Mouse (Mus musculus) erythroblast, embryonic 14.5 days (primary cell): ENCODE data around the gene Fam169a. TPM values are rescaled to one million over a fixed set of nuclear protein-coding genes. Genes with fewer than 3 reads are reported as not detected.

Experiments
- H3K27me3 ChIP-seq: 2 replicates; pipeline ENCODE4 v1.6.1; 2012; ENCODE audit warnings: inconsistent platforms; ENCODE audit not compliant: control insufficient read depth
- H3K36me3 ChIP-seq: 2 replicates; pipeline ENCODE4 v1.6.1; 2012; ENCODE audit warnings: mild to moderate bottlenecking, inconsistent platforms; ENCODE audit not compliant: control insufficient read depth
- H3K4me1 ChIP-seq: 2 replicates; pipeline ENCODE4 v1.6.1; 2012; ENCODE audit warnings: inconsistent platforms; ENCODE audit not compliant: control insufficient read depth
- H3K4me3 ChIP-seq: replicated peaks from 2 replicates; pipeline ENCODE3; 2012; ENCODE audit warnings: moderate library complexity, mild to moderate bottlenecking, inconsistent platforms
- H3K9me3 ChIP-seq: 2 replicates; pipeline ENCODE4 v1.6.1; 2012; ENCODE audit warnings: low read length, inconsistent platforms, mixed read lengths; ENCODE audit not compliant: control insufficient read depth
- GATA1 ChIP-seq: IDR thresholded peaks from 2 replicates; pipeline ENCODE4 v1.6.1; 2012; ENCODE audit warnings: low read length, inconsistent platforms, mixed read lengths
- TAL1 ChIP-seq: IDR thresholded peaks from 3 replicates; pipeline ENCODE4 v1.6.1; 2012; ENCODE audit warnings: low read length, inconsistent platforms, mixed read lengths
- polyA plus RNA-seq: library from polyadenylated mRNA; stranded (reverse); fragments of >175 nt; gene quantifications from 2 replicates; pipeline ENCODE4 v1.2.3, GENCODE M21; 2012

Fam169a gene
- polyA plus RNA-seq, result 0.01 and 0.04 TPM in 2 replicates

DNA sequence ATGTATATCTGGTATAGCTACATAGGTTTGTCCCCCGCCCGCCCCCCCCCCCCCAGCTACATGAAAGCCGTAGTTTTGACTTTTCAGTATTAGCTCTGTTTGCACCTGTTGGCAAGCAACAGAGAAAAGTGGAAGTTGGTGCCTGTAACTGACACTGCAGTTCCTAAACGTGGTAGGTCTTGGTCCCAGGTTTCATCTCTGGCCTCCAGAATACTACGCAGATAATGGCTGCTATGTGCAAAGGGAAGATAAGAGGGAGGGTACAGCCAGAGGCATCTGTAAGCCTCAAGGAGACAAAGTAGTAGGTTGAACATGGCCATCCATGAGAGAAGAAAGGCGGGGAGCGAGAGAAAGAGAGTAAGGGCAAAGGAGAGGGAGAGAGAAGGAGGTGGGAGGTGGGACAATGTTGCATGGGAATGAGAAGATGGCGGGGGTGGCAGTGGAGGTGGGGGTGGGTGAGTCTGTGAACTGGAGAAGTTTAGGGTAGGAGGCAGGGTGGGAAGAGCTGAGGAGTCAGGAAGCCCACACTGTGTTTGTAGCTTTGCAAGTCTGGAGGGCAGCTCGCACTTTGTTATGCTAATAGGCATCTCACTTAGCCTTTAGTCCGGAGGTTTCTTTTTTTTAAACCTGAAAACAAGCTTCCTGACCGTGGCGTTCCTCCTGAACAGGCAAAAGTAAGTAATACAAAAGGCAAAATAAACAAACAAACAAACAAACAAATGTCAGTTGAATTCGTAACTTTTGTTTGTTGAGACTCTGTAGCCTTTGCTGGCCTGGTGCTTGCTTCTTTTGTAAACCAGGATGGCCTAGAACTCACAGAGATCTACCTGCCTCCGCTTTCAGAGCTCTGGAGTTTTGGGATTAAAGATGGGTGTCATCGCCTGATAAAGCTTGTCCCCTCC, at the start of gene Fam169a:
Fam169a (plus strand) TSS at position 638 of the 902 bp plus-strand sequence.
- Histone ChIP-seq H3K27me3 (peaks cover 17% of the 10 kb centered on the region), H3K4me1 (peaks cover 83% of the 10 kb centered on the region), H3K36me3 (no peaks in the 10 kb centered on the region; the same call in 1 of the 2 replicates), H3K9me3 (no peaks in the 10 kb centered on the region), H3K4me3 (peak within 1 kb of the TSS; percentile 72)
- TF ChIP-seq TAL1 (peak; percentile 81), GATA1 (peak; percentile 84)

DNA sequence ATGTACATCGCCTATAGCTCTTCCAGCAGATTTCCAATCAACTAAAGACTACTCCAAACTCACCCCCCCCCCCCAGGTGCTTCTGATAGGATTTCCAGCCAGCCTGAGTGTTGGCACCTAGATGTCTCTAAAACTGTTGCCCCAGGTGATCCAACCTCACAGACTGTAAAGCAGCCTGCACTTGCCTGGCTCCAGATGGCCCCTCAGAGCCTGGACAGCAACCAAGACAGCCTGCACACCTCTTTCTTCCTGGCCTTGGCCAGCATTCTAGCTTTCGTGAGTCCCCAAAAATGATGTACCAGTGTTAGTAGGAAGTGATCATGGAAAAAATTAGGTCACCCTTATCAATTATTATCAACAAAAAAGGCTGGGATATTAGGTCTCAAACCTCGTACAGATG, 49.4 kb upstream of the Fam169a start:
- no peaks in the 10 kb centered on the region for H3K36me3 ChIP-seq
- H3K9me3 ChIP-seq, result no peaks in the 10 kb centered on the region
- H3K27me3 ChIP-seq, result 0 out of 2 replicates have a peak, but pooled peaks cover 3% of the 10 kb centered on the region
- H3K4me3 ChIP-seq, result no peak overlapping the region
- H3K4me1 ChIP-seq, result no peaks in the 10 kb centered on the region
- no peak for TF ChIP-seq GATA1
- no peak for TF ChIP-seq TAL1

DNA sequence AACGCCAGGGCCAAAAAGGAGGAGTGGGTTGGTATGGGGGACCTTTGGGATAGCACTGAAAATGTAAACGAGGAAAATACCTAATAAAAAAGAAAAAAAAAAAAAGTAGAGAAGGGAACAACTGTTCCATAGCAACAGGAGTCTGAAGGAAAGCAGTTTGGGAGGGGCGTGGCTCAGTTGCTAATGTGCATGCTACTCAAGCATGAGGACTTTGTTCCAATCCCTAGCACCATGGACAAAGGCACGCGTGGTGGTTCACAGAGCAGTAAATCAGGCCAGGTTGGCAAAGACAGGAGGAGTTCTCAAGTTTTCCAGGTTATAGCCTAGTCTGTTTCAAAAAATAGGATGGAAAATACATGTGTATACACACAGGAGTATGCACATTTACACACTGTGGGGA, 47.0 kb upstream of the Fam169a start:
- no peaks in the 10 kb centered on the region for H3K4me1 ChIP-seq
- no peaks in the 10 kb centered on the region for H3K36me3 ChIP-seq
- no peak overlapping the region for H3K4me3 ChIP-seq
- no peaks in the 10 kb centered on the region for H3K9me3 ChIP-seq
- H3K27me3 ChIP-seq, result no peaks in the 10 kb centered on the region
- TF ChIP-seq GATA1 (no peak), TAL1 (no peak)

DNA sequence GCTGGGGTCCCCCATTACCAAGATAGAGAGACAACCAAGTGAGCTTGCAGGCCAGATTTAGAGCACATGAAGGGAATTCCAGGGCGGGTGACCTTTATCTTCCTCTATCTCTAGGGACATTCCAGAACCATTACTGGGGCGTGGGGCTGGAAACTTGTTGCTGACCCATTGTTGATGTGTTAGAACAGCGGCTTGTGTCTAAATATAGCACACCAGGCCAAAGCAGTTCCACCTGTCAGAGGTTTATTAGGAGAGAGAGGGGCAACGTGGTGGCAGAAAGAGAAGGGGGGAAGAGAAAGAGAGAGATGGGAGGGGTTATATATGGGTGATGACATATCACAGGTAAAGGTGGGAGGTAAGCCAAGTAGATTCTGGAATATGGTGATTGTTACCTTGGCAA, 45.2 kb upstream of the Fam169a start:
- Histone ChIP-seq H3K27me3 (no peaks in the 10 kb centered on the region), H3K9me3 (no peaks in the 10 kb centered on the region), H3K36me3 (no peaks in the 10 kb centered on the region), H3K4me3 (no peak overlapping the region), H3K4me1 (no peaks in the 10 kb centered on the region)
- TF ChIP-seq GATA1 (no peak), TAL1 (no peak)

DNA sequence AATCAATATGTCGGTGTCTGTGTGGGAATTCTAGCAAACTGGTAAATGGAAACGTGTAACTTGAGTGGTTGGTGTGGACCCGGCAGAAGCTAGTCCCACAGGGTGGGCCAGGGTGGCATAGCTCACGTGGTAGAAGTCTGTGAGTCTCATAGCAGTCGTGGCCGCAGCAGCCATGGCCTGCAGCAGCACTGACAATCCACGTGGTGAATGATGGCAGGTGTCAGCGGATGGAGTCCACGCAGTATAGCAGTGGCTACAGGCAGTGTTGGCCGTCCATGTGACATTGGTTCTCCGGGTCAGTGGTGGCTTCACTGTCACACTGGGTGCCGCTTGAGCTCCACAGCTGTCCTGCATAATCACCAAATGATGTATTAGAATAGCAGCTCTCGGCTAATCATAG, 37.0 kb upstream of the Fam169a start:
- H3K9me3 ChIP-seq, result no peaks in the 10 kb centered on the region
- no peaks in the 10 kb centered on the region for H3K27me3 ChIP-seq
- no peaks in the 10 kb centered on the region for H3K4me1 ChIP-seq
- H3K36me3 ChIP-seq, result no peaks in the 10 kb centered on the region
- no peak for TF ChIP-seq TAL1
- TF ChIP-seq GATA1, result no peak
- no peak overlapping the region for H3K4me3 ChIP-seq

DNA sequence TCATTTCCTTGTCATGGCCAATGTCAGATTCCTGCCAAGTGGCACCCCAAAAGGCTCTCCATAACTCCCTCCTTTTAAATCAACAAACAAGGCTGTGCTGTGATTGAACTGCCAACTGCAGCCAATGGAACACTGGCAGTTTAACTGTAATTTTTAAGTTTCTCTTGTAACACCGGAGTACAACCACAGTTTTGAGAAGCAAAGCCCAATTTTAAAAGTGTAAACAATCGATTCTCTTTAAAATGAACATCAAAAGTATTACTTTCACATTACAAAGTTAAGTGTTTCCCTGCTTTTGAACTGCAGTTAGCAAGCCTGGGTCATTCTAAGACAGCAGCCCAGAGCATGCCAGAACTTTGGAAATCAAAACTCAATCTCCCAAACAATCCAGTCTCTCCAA, 32.8 kb upstream of the Fam169a start, which contains the start of gene 1700029F12Rik:
1700029F12Rik (minus strand) TSS at position 101 of the 400 bp plus-strand sequence.
- TF ChIP-seq GATA1 (no peak), TAL1 (no peak)
- H3K27me3 ChIP-seq, result no peaks in the 10 kb centered on the region
- no peaks in the 10 kb centered on the region for H3K36me3 ChIP-seq
- no peaks in the 10 kb centered on the region for H3K4me1 ChIP-seq
- no peaks in the 10 kb centered on the region for H3K9me3 ChIP-seq
- no peak within 1 kb of the TSS for H3K4me3 ChIP-seq

DNA sequence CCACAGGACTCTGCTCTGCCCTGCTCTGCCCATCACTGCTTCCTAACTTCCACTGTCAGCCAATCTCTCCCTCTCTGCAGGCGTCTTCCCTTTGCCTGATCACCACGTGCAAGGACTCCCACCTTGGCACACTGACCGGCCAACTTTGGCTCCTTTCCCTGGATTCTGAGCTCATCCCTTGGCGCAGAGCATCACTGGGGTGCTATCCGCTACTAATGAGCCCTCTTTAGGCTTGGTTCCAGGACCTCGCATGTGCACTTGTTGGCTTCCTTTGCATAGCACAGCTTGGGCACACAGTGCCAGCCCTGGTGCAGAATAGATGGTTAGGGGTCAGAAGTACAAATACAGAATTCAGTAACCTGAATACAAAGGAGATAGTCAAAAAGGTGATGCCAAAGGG, 15.9 kb upstream of the Fam169a start:
- H3K27me3 ChIP-seq, result peaks cover 2% of the 10 kb centered on the region; the same call in 1 of the 2 replicates
- H3K36me3 ChIP-seq, result no peaks in the 10 kb centered on the region
- peaks cover 2% of the 10 kb centered on the region; the same call in 1 of the 2 replicates for H3K4me1 ChIP-seq
- no peak overlapping the region for H3K4me3 ChIP-seq
- TF ChIP-seq TAL1, result no peak
- no peak for TF ChIP-seq GATA1
- peaks cover 4% of the 10 kb centered on the region for H3K9me3 ChIP-seq

DNA sequence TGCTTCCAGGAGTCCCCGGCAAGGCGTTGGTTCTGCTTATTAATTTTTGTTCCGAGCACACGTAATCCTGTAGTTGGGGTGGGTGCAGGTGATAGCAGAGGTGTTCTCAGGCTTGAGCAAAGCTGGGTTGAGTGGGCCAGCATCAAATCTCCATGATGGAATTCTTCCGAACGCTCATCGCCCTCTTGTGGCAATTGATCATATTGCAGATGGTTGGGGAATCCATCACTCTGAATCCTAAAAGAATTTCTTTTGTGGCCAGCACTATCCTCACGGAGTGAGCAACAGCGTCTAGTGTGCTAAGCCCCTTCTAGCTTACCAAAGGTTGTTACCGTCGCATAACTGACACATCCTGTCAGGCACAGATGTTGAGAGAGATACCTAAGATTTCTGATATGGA, 14.4 kb upstream of the Fam169a start:
- Histone ChIP-seq H3K4me1 (peaks cover 9% of the 10 kb centered on the region), H3K36me3 (no peaks in the 10 kb centered on the region), H3K9me3 (no peaks in the 10 kb centered on the region), H3K27me3 (peaks cover 2% of the 10 kb centered on the region; the same call in 1 of the 2 replicates), H3K4me3 (no peak overlapping the region)
- no peak for TF ChIP-seq TAL1
- TF ChIP-seq GATA1, result no peak

DNA sequence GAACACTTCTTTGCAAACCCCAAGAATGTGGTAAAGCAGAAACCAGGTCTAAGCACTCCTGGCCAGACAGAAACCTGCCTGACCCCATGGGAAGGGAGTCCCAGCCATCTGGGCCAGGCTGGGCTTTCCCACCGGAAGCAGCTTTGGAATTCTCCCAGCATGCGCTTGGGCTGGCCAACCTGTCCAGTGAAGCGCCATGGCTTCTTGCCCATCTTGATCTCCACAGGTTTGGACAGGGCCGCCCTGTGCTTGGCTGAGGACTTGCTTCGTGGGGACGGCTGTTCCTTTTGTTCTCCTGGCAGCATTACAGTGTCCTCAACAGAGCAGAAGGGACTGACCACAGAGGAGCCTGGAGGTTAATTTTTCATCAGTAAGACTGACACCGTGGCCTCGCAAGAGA, 13.2 kb upstream of the Fam169a start:
- Histone ChIP-seq H3K9me3 (no peaks in the 10 kb centered on the region), H3K4me1 (peaks cover 13% of the 10 kb centered on the region), H3K27me3 (peaks cover 2% of the 10 kb centered on the region; the same call in 1 of the 2 replicates), H3K4me3 (no peak overlapping the region), H3K36me3 (no peaks in the 10 kb centered on the region)
- TF ChIP-seq TAL1 (no peak), GATA1 (no peak)
